Mouse (Mus musculus) urinary bladder, postnatal 4 days (tissue): ENCODE results near the gene Itgb3bp.

Source experiments
- DNase-seq, 2 experiments: peaks; one replicate each; pipeline ENCODE4 v3.0.0; 2021 to 2022; ENCODE audit warnings: low spot score in 2 of 2

The Itgb3bp gene

DNA sequence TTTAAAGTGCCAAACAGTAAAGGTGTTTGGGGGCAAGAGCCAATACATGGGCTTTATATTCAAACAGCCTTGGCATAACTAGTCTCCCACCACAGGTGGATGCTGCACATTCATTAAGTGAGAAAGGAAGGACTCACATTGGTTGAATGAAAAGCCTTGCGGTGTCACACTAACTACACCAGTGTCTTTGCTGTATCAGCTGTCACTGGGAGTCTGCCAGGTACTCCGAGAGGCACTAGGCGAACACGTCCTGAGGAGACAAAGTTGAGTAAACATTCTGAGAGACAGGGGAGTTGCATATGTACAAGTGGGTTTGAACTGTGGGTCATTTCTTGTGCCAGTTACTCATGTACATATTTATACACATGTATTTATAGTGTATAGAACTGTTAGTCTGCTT, 205.3 kb downstream of the Itgb3bp start:
- DNase-seq, result no peak

DNA sequence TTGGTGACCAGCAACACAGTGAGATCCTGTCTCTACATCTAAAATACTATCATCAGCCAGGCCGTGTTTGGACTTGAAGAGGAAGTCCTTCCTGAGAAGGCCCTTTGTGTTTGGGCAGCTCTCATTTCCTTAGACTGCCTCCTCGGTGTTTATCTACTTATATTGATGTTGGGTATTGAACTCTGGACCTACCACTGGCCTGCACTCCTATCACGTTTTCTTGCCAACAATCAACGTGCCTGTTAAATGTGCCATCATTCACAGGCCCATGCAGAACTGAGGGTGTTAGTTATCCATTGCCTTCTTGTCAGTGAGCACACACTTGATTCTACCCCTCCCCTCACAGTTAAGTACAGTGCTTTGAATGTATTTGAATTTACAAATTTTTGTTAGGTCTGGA, 211.7 kb downstream of the Itgb3bp start:
- DNase-seq, result no peak

DNA sequence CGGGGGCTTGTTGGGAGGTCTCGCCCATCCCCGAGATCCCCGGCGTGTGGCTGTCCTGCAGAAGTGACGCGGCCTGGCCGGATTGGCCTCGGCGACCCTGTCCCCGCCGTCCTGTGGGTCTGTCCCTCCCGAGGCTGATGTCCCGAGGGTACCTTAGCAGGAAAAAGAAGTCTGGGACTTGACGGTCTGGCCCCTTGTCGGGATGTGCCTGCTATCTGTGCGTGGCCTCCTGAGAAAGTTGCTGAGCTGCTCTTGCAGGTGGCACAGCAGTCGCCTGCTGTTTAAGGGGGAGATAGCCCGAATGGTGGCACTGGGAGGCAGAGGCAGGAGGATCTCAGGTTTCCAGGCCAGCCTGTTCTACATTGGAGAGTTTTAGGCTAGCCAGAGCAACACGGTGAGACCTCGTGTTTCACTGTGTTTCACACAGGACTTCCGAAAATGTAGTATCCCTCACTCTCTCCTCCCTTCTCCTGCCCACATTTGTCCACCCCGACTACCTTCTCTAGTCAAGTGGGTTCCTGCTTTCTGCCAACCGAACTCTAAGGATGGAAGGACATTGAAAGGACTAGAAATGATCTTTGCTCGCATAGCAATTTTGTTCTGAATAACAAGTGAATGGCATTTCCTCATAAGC, 213.7 kb downstream of the Itgb3bp start:
- no peak for DNase-seq
